Mouse (Mus musculus): ENCODE results near the gene Pcsk7. TPM values are rescaled to one million over a fixed set of nuclear protein-coding genes. Genes with fewer than 3 reads are reported as not detected.

Gene Pcsk7
- total RNA-seq (2021) = 1 to 10 TPM; 8.0 to 9.0 TPM
- long read RNA-seq, experiment 1, transcript Pcsk7-201 (17 exons, 3,876 nt) = major isoform, 21 of 32 reads
- long read RNA-seq, experiment 1, partial matches to known transcripts = 2 of 32 reads
- long read RNA-seq, experiment 1, other reads (novel, unspliced or antisense) = 8 of 32 reads
- long read RNA-seq, experiment 2, transcript Pcsk7-201 (17 exons, 3,876 nt) = major isoform, 16 of 24 reads
- long read RNA-seq, experiment 2, partial matches to known transcripts = 3 of 24 reads
- long read RNA-seq, experiment 2, other reads (novel, unspliced or antisense) = 4 of 24 reads

DNA sequence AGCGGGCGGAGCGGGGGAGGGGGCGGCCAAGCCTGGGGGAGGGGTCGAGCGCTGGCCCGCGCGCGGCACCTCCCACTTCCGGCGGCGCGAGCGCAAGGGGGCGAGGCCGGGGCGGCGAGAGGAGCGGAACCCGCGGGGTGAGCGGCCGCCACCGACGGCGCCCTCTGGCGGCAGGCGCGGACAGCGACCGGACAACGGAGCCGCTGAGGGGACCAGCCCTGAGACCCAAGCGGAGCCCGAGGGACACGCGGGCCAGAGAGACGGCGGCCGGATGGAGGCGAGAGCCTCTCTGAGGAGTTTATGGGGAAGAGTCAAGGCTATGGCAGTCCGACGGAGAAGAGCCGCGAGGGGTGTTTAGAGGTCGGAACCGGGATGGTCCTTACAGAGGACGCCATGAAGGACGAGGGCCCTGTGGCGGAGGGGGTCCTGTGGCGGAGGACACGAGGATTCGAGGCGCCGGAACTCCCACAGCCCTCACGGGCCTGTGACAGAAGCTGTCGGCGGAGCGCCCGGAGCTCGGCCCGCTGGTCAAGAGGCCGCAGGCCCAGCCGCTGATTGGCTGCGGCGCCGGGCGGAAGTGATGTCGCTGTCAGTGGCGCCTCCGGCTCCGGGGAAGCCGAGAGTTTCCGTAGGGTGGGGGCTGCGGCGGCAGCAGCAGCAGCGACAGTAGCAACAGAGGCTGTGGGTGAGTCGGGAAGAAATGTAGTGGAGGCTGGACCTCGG, at the start of gene Pcsk7, which contains the start of gene Rnf214:
TSS of gene Pcsk7 (plus strand) at position 143 of the 723 bp plus-strand sequence.
TSS of gene Rnf214 (minus strand) at position 557 of the 723 bp plus-strand sequence.
- DNase-seq (ENCODE audit: low spot score) = peak; percentile 91

DNA sequence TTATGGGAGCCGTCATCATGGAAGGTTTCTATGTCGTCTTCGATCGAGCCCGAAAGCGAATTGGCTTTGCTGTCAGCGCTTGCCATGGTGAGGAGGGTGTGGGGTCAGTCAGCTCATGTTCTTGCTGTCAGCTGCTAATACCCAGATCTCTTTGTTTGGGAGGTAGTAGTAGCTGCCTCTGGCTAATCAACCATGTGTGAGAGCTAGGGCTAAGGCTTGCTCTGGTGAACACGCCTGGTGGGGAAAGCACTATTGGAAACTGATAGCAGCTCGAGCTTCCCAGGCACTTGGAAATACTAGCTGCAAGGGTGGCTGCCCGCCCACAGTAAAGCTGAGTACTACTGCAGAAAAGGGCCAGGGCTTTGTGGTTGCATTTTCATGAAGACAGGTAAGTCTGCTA, 46.9 kb upstream of the Pcsk7 start:
- no peak for DNase-seq (ENCODE audit: low spot score)

DNA sequence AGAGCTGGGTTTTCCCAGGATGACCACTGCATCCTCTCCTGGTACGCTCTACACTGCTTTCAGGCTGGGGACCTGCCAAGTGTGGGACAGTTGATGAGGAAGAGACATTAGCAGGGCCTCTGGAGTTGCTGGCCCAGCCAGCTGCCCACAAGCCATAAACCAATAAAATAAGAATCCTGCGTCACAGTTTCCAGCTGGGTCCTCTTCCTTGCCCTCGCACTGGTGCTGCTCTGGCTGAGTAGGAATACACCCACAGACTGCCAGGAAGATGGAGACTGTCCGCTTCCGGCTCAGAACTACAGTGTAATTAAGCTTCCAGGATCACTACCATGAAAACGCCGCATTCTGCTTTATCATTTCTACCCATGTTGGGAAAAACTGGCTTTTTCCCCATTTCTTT, 44.5 kb upstream of the Pcsk7 start:
- peak; percentile 12 for DNase-seq (ENCODE audit: low spot score)

DNA sequence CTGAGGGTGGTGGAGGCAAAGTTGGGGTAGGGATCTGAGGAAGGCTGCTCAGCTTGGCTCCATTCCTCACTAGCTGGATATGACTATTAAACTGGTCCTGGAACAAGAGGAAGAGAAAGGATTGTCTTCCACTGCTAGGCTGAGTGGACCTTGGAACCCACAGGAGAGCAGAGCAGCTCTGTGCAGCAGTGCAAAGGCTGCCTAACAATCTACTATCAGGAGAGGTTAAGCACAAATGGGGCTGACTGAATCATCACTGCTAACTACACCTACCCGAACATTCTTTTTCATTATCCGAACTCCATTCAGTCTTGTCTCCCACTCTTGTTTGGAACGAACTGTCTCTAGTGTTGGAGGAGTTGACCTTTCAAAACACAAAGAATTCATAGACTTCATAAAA, 37.1 kb upstream of the Pcsk7 start:
- DNase-seq (ENCODE audit: low spot score) = no peak

DNA sequence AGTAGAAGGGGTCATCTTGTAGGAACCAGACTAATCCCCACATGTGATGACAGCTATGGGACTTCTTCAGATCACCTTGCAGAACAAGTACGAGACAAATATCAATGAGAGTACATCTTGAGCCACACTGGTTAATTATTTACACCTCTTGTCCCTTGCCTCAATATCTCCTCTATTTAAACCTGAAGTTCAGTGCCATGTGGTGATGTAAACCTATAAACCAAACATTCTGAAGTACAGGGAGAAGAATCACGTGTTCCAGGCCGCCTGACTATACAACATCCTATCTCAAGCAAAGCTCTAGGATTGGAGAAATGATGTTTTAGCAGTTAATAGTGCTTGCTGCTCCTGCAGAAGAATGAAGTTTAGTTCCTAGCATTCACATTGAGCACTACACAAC, 36.0 kb upstream of the Pcsk7 start:
- no peak for DNase-seq (ENCODE audit: low spot score)

DNA sequence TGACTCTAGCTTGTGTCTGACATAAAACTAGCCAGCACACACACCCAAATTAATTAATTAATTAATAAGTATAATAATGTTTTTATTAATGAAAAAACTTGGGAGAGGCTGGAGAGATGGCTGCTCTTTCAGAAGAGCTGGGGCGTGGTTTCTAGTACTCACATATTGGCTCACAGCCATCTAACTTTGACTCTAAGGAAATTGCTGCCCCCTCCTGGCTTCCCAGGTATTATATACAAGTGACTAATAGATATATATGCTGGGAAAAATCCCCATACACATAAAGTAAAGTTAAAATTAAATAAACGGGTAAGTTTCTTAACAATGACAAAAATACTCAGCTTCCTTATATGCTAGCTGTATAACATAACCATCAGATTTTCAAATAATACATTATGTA, 28.4 kb upstream of the Pcsk7 start:
- DNase-seq (ENCODE audit: low spot score) = peak; percentile 64

DNA sequence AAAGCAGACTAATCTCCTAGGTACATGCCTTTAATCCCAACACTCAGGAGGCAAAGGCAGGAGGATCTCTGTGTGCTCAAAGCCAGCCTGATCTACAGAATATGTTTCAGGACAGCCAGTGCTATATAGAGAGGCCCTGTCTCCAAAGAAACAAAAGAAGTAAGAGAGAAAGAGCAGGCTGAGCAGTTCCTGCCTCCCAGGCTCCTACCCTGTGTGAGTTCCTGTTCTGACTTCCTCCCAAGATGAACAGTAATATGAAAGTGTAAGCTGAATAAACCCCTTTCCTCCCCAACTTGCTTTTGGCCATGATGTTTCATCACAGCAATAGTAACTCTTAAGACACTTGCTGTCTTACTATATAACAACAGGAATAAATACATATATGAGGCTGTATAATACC, 12.6 kb upstream of the Pcsk7 start:
- no peak for DNase-seq (ENCODE audit: low spot score)

DNA sequence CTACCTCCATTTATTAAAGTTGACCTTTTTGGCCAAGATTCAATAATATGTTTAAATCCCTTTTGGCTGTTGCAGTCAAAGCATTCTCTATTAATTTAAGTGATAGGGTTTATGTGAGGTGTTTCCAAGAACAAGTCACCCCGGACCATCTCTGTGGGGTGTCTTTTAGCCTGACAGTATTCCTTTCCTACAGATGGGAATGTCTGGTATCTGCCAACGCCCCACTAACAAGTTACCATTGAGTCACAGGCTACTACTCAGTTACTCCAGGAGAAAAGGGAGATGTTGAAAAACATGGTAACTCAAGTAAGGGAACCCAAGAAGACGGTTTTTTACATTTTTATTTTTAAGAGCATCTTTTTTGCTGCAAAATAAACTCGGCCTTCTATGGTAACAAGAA, 1.1 kb upstream of the Pcsk7 start:
- DNase-seq (ENCODE audit: low spot score) = no peak

DNA sequence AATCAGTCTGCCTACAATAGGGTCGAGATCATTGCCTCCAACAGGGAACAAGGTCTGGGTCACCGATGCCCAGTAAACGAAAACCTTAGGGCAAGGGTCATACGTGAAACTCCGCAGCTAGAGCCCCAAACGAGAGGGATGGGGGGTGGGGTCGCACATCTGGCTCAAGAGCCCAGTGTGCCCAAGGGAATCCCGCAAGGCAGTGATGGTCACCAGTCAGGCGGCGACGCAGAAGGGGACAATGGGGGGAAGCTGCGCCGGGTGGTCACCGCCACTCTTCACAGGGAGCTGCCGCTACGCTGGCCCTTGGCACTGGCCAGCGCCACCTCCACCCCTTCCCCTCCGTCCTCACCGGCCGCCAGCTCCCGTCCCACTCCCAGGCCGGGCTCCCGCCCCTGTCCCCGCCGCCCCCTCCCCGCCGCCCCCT, 473 bp upstream of the Pcsk7 start:
- no peak for DNase-seq (ENCODE audit: low spot score)

DNA sequence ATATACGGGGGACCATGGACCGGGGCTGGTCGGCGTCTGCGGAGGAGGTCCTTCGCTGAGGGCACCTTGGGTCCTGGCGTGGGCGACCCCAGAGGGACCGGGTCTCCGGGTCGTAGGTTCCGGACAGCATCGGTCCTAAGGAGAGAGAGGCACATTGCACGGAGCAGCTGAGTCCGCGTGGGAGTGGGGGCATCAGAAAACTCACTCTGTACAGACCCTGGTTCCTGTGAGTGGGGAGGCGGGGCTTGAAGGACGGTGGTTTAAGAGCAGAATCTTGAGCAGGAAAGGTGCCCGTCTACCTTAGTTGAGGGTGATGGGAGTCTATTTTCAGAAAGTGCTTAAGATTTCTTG, 756 bp downstream of the Pcsk7 start:
- no peak for DNase-seq (ENCODE audit: low spot score)

DNA sequence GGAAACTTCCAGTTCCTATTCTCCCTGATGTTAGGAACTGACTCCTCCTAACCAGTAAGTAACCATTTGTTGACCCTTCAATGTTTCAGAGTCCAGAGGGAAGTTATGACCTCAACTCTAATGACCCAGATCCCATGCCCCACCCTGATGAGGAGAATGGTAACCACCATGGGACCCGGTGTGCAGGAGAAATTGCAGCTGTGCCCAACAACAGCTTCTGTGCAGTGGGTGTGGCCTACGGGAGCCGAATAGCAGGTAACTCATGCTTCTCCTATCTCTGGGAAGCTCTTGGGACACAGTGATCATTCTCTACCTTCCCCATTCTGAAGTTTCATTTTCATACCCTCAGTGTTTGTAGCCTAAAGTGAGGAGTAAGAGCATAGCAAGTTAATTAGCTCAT, 4.7 kb downstream of the Pcsk7 start:
- DNase-seq (ENCODE audit: low spot score) = no peak

DNA sequence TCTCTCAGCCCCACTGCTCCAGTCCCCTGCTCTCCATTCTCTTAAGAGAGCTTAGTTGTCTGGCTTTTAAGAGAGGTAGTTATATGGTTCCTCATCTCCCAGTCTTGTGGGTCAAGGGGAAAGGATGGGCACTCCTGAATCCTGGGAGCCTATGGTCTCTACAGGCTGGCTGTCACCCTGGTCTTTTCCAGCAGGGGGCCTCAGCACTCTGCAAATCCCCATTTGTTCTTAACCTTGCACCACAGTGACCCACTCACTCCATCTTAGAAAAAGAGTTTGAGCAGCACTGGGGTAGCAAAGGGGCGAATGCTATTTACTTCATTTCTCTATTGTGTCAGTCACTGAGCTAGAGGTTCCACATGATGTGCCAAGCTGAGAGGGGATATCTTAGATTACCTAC, 5.4 kb downstream of the Pcsk7 start:
- peak; percentile 51 for DNase-seq (ENCODE audit: low spot score)

DNA sequence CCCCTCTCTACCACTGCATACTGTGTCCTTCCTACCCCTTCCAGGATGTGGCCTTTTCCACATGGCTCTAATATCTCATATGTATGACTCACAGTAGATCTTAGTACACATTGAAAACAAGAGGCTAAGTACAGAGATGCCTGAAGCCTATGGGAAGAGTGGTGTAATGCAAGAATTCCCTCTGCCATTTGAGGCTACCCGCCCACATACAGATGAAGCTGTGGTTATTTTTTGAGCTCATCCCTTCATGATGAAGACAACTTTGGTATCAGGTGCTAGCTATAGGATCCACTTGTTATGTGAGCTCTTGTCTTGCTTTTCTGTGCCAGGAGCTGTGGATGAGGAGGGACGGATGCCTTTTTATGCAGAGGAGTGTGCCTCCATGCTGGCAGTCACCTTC, 9.4 kb downstream of the Pcsk7 start:
- no peak for DNase-seq (ENCODE audit: low spot score)

DNA sequence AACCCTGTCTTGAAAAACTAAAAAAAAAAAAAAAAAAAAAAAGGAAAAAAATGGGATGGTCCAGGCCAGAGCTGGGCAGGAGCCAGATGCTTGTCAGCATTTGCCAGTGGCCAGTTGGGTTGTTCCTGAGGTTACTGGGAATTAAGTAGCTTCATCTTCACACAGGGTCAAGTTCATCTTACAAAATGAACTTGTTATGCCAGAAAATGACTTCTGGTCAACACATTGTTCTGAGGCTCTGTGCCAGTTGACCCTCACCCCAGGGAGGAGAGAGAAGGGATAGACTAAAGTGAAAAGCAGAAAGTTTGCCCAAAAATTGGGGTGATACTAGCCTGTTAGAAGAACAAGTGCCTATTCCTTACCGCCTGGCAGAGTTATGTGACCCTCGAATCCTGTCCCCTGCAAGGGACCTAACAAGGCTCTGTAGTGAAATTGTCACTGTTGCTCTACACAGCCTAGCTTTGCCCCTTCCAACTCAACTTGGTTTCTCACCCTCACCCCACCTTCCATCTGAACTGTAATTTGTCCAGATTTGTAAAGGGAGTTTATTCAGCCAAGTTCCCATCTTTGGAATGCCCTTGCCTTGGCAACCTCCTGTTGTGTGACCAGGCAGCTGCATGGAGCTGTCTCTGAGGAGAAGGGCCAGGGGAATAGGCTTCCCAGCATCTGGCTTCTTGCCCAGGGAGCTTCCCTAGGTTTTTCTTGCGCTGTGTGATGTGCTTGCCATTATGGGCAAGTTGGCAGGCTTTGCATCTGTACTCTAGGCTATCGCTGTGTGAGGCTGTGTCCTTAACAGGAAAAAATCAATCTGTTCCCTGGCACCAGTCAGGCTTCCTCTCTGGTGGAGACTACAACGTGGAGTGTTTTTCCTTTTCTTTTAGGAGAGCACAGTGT, 11.0 kb downstream of the Pcsk7 start:
- DNase-seq (ENCODE audit: low spot score) = peak; percentile 64

DNA sequence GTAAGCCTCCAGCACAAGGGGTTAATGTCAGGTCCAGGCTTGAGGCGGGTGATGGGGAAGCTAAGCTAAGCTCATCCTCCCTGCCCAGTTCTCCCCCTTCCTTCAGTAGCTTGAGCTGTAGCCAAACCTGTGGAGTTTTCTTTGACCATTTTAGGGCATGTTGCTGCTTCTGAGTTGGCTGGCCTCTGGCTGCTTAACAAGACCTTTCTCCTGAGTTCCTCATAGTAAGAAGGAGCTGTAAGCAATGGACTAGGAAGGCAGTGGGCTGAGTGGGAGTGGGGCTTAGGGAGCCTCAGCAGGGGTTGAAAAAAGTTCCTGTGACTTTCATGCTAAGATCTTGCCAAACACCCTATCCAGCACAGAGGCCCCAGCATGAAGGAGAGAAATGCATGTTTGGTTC, 13.6 kb downstream of the Pcsk7 start:
- no peak for DNase-seq (ENCODE audit: low spot score)

DNA sequence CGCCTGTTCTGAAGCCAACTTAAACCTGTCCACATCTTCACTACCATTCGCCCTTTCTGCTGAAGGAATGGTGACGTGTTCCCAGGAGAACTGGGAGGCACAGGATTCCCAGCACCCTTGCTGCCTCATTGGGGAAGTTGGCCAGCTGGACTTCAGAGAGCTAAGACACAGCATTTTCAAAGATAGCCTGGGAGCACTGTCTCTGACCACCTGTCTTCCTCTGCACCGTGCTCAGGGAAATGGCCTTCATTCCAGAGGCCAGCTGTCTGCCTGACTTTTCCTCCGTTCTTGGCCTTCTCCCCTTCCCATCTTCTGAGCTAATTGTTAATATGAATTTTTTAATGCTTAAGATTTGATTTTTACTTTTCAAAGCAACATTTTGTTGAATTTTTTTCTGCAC, 23.0 kb downstream of the Pcsk7 start:
- DNase-seq (ENCODE audit: low spot score) = no peak

DNA sequence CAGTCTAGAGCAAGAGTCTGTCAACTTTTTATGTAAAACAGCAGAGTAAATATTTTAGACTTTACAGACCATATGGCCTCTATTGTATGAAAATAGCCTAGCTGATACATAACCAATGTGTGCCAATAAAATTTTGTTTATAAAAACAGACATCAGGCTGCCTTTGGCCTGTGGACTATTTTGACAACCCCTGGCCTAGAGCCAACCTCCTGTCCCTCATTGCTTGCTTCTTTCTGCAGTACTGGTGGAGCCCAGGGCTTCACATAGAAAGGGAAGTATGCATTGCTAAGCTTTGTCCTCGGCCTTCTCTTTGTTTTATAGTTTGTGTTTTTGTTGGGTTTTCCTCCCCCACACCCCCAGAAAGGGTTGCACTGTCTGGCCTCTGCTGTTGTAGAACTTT, 25.7 kb downstream of the Pcsk7 start:
- no peak for DNase-seq (ENCODE audit: low spot score)

DNA sequence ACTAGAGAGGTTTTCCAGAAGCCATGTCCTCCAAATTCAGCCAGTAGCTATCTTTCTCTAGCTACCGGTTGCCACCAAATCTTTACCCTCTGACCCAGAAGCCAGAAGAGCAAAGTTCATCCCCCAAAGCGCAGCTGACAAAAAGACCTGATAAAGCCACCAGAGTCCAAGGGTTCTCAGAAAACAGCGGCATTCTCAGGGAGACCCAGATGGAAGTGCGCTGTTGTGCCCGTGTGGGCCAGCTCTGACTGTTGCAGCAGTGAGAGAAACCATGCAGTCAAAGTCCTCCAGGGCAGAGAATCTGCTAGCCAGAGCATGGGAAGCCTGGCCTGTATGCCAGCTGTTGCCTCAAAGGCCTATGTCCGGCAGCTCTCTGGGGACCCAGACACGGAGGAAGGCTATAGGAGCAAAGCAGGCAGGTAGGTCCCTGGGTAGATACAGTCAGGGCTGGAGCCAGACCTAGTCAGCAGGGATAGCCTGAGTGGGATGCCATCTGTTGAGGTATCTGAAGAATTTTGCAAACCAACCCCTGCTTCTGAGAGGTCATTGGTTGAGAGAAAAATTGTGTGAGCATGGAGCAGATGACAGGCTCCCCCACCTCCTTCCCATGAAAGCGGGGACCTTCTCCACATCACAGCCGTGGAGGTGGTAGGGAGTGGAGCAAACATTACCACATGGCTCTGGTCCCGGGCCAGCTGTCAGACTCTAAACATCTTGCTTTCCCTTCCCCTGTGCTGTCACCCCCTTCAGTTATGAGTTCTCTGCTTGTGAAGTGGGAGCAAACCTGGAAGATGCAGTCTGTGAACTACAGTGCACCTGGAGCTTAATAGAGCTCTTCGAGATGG, 26.5 kb downstream of the Pcsk7 start:
- DNase-seq (ENCODE audit: low spot score) = no peak

DNA sequence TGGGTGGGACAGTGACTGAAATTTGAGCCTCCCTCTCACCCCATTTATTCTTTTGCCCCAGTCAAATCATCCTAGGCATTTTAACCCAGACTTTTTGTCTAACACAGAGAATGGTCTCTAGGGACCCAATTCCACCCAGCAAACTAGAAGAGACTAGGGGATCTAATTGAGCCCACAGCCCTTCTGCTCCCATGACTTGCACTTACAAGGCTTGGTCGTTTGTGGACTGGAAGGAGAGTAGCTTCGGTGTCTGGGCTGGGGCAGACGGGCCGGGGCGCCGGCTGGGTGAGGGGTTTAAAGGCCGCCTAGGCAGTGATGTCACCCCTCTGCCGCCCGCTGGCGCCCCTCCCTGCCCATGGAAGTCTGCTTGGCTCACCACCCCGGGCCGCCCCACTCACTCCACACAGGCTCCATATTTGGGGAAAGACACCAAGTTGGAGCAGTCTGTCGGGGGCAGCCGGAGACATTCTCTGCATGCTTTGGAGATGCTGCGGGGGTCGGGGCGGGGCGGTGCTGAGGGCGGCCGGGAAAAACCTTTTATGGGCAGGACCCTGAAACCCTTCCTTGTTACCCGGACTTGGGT, 29.4 kb downstream of the Pcsk7 start, which contains the start of gene Tagln:
TSS of gene Tagln (minus strand) at position 431 of the 583 bp plus-strand sequence.
- no peak for DNase-seq (ENCODE audit: low spot score)

DNA sequence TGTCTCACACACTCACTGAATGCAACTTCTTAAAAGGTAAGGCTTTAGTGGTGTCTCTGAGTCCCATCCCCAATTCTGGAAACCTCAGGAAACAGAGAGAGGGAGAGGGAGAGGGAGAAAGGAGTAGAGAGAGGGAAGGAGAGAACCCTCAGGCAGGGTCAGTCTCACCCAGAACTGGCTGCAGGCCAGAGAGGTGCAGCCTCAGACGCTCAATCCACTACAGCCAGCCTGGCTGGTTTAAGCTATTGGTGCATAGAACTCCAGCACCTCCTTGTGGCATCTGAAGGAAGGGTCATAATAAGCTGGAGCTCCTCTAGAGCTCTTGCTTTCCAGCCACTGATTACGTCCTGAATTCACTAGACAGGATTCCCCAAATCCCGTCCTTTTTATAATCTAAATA, 30.6 kb downstream of the Pcsk7 start:
- DNase-seq (ENCODE audit: low spot score) = peak; percentile 70

DNA sequence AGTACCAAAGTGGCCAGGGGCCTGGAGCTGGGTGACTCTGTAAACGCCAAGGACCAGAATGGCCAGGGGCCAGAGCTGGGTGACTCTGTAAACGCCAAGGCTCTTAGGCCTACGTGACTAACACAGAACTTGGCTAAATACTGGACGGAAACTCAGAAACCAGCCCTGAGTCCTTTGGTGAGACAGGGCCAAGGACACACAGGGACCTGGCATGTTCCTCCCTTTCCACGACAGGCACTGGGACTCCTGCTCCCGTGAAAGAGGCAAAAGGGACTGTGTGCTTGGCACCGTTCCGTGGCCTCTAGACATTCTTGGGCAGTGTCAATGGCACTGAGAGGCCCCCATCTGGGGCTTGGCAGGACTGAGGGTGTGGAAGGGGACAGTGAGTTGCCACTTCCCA, 31.8 kb downstream of the Pcsk7 start:
- DNase-seq (ENCODE audit: low spot score) = no peak
